Mouse (Mus musculus): ENCODE measurements at regions not wholly inside any gene's neighbourhood (a gene's known extent, or its start where the extent isn't known, plus 50 kb on each side); places are given as distances from the start of the nearest gene placed in this dataset.

DNA sequence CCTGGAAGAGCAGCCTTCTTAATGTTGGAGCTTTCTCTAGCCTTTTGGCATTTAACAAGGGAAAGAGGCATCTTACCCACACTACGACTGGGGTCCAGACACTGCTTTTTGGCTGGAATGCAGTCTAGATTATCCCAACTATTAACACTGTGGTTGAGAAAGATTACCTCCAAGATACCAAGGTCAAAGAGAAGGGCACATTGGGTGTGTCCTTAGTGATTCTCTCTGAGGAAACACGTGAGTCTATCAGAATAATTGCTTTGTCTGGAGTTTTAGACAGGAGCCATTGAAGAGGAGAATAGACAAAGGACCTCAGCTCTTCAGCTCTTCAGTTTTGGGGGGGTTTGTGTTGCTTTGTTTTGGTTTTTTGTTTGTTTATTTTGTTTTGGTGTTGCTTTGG is 234.0 kb upstream of the Mgmt start:
- DNase-seq (ENCODE audit: low spot score in 2 of 2), result no peak

DNA sequence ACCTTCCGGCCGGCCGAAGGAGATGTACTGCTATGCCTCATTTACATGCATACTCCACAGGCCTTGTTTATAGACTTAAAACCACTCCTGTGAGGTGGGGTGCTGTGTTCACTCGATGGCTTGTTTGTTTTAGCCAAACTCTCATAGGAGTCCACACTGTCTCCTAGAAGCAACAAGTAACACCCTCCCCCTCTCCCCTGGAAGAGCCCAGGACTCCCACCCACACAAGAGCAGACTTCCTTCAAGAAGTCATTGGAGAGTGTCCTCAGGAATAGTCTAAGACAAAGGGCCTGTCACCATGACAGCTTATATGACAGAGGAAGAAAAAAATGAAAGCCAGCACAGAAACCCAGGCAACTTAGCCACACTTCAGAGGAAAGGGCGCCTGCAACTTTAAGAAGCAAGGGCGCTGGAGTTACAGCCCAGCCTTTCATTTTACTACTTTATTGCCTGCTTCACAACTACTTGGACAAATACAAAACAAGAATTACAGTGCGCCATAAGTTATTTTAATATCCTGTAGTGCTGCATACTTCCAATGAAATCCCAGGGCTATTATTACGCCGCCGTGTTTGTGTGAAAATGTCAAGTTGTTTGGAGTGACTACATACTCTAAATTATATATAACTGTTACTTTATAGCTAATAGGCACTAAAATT is 229.9 kb upstream of the Mgmt start:
- DNase-seq (ENCODE audit: low spot score in 2 of 2), result no peak

DNA sequence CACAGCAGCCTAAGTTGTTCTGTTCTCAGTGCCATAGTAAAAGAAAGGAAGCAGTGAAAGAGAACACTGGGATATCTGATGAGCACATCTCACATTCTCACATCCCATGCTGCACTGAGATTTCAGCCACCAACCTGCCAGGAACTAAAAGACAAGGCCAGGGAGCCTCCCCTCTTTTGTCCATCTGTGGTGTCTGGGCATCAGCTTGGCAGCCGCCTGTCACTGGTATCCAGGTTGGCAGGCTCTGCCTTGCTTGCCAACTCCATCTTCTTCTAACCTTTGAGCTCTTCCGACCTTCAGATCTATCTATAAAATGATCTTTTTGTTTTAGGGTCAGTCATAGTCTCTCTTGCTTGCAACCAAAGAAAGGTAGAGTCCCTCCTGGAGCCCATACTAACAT is 228.5 kb upstream of the Mgmt start:
- DNase-seq (ENCODE audit: low spot score in 2 of 2), result no peak

DNA sequence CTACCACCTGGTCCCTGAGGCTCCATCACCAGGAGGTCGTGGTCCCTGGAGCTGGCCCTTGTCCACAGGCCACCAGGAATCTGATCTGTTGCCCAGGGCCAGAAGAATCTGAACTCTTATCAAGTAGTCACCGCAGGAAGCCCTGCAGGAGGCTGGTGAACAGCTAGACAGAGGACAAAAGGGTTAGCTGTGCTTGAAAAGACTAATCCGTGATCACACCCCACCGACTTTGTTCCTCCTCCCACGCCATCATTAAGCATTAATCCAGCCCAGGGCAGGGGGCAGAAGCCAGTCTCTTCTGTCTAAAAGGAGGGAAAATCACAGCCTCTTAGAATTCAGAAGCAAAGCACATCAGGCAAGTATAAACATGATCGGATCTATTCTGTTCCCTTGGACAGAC is 227.7 kb upstream of the Mgmt start:
- DNase-seq (ENCODE audit: low spot score in 2 of 2), result no peak

DNA sequence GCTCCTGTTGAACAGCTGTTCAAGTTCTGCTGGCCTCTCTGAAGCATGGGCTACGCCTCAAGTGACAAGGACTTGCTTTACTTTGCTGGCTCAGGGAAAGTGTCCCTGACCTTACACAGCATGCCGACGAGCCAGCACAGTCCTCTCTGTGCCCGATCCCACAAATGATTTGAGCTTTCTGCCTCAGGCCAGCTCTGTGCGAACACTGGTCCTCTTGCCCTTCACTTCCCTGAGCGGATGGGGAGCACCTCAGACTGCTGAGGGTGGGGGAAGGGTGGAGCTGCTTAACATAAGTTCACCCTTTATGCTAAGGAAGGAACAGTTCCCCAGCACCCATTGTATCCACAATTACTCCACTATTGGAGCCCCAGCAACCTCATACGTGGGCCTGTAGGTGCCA is 223.7 kb upstream of the Mgmt start:
- DNase-seq (ENCODE audit: low spot score in 2 of 2), result no peak

DNA sequence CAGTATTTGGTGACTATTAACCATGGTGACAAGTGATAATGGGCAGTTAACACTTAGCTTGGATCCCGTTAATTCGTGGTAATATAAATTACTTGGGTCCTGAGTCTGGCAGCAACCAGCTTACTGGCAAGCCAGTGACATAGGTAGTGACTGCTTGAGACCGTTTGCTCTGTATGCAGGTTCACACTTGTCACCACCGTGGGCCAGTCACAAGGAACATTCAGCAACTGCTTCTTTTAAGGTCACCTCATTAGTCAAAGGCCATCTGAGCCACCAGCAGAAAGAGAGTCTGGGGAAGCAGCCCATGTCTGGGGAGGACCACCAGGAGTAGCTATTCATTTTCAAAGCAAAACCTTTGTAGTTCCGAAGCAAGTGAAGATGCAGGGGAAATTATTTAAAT is 220.3 kb upstream of the Mgmt start:
- no peak for DNase-seq (ENCODE audit: low spot score in 2 of 2)

DNA sequence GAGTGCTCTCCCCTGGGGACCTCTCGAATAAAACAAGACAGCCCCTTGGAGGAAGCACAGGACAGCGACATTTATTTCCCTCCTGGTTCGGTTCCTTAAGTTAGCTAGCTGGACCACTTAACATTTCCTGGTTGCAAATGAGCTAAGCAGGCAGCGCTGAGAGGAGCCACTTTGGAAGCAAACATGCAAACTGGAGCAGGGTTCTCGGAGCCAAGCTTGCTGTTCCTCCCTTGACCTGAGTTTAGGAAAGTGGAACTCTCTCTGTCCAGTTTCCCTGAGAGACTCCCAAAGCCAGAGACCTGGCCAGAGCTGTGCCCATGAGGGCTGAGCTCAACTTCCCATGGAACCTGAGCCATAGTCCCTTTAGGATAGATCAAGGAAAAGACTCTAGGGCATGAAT is 219.4 kb upstream of the Mgmt start:
- peak in 1 of 2 experiments; percentile 28 for DNase-seq (ENCODE audit: low spot score in 2 of 2)

DNA sequence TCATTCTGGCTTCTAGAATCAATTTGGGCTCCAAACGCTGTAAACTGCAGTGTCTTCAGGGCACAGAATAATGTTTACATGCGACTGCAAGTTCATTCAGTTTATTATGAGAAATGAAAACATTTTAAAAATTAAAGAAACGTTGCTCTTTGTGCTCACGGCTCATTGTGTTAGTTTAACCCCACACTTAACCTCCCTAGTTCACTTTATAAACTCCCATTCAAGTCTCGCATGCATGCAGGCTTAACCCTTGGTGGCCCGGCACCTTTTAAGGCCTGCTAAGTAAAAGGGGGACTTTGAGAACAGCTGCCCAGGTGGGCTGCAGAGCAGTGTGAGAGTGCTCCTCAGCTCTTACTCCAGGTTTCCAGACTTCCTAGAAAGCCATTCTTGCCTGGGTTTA is 218.3 kb upstream of the Mgmt start:
- DNase-seq (ENCODE audit: low spot score in 2 of 2), result no peak

DNA sequence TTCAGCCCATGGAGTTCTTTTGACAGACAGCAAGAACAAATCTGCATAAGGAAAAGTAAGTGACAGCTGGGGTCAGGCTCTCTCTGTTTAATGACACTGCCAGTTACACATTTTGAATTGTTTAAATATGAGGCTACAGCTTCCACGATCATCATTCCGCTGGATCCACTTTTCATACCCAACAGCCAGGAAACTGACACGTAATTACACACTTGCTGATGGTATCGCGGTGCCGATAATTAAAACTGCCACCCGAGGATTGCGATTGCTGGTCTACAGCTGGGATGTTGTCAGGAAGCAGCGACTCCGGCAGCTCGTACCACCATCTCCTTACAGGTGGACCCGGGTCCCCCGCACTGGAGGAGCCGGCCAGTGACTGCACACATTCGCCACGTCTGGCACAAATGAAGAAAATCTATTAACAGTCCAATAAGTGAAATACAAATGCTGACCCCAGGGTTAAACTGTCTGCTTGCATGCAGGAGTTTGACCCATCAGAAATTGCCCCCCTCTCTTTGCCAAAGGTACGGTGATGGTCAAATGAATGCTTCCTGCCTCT is 217.3 kb upstream of the Mgmt start:
- DNase-seq (ENCODE audit: low spot score in 2 of 2), result no peak

DNA sequence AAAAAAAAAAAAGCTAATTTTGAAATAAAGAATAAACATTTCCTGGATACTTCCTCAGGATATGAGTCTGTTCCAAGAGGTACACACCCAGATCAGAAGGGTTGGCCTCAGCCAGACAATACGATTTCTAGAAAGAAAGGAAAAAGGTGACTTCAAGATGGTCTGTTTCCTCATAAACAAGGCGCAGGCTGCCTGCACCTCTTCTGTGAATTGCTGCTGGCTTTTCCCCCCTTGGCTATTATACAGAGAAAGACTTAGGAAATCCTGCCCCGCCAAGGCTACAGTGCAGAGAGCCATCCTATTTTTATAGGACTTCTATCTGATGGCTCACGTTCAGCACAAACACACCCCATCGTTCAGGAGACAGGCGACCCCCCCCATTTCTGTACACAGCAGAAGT is 204.8 kb upstream of the Mgmt start:
- peak; percentile 59 to 82 for DNase-seq (ENCODE audit: low spot score in 2 of 2)

DNA sequence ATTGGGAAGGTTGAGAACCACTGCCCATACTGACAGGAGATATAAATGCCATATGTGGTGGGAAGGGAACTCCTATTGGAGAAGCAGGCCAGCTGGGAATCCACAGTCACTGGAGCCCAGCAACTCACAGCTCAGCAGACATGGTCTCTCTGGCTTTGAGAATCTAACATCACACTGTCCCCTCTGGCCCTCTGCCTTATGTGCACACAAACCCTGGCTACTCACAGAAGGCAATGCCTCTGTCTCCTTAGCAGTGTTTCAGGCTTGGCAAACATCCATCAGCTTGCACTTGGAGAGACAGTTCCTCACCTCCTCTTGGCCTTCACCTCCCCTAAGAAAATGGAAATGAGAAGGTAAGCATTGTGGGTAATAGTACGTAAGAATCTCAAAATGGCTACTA is 188.2 kb upstream of the Mgmt start:
- DNase-seq (ENCODE audit: low spot score in 2 of 2), result no peak

DNA sequence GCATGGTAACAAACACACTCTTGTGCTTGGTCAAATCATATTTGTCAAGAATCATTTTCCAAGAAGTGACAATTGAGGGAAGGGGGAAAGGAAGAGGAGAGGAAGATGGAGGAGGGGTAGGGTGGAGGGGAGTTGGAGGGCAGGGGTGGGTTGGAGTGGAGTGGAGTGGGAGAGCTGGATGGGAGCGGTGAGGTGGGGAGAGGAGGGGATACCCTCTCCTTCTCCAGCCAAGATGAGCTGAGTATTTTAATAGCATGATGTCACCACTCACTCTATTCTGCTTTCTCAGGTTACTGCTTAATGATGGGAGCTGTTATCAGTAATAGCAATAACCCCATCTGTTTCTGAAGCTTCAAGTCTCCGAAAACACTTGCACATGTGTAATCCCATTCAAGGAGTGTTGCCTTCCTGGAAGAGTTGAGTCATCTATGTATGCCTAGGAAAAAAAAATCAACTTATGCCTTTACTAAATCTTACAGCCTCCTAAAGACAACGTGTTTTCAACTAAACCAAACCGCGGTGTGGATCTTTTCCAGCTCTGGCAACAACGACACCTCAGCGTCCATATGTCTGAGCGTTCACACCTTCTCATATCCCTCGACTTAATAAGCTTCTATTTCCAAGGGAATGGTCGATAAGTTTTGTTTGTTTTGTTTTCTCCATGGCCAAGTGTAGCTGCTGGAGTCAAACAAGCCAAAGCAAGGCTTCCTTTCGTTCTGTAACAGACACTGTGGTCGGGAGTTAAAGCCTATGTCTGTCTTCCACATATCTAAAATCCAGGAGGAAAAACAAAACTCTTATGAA is 187.0 kb upstream of the Mgmt start:
- no peak for DNase-seq (ENCODE audit: low spot score in 2 of 2)

DNA sequence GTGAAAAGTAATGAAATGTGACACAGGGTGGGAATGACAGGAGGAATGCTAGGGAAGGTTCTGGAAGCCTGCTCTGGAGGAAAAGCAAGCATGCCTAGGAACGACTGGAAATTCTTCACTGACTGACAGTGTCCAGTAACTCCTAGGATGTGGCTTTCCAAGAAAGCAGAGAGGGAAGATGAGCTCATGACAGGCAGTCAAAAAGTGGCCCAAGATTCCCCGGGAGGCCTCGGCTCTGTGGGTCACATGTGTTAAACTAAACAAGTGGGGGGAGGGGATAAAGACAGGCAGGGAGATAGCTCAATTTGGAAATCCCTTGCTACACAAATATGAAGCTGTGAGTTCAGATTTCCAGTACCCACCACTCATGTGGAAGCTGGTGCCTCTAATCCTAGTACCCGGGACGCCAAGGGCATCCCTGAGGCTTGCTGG is 186.4 kb upstream of the Mgmt start:
- no peak for DNase-seq (ENCODE audit: low spot score in 2 of 2)

DNA sequence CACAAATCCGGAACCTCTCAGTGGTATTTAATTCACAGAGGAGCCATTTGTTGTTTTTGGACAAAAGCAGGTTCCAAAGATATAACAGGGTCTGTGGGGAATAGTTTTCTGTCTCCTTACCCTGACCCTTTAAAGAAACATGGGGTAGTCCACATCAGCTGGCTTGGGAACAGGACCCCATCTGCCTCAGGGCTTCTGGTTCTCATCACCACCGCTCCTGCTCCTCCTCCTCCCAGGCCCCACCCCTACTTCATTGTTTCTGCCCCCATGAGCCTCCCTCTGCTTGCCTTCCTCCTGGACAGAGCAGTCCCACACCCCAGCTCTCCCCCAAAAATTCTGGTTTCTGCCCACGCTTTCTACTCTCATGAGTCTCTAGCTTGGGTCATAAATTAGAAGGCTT is 183.8 kb upstream of the Mgmt start:
- DNase-seq (ENCODE audit: low spot score in 2 of 2), result peak; percentile 61 to 78

DNA sequence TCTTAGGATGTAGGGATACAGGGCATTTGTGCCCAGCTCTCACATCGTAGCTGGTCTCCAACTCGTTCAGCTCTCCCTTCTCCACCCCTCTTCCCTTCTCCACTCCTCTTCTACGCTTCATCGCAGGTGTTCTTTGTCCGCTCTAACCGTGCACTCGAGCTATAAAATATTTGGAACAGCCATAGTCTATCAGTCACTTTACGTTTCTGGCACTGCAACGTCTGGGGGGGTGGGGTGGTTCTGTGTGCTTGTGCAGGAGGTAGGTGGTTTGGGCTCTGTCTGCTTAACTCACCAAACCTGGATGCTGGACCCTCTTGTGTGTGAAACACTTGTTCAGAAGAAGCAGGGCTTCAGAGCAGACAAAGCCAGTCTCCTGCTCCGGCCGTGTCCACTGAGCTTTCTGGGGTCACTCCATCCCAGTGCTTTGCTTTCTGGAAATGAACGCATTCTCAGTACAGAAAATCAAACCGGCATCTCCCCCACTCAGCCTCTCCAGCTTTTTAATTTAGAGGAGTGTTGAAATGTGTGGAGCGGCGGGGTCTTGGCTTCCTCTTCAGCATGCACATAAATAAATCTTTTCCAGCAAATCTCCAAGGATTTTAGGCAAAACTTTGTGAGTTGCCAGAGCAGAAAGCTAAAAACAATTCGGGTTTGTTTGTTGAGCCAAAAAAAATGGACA is 181.3 kb upstream of the Mgmt start:
- peak; percentile 59 to 65 for DNase-seq (ENCODE audit: low spot score in 2 of 2)

DNA sequence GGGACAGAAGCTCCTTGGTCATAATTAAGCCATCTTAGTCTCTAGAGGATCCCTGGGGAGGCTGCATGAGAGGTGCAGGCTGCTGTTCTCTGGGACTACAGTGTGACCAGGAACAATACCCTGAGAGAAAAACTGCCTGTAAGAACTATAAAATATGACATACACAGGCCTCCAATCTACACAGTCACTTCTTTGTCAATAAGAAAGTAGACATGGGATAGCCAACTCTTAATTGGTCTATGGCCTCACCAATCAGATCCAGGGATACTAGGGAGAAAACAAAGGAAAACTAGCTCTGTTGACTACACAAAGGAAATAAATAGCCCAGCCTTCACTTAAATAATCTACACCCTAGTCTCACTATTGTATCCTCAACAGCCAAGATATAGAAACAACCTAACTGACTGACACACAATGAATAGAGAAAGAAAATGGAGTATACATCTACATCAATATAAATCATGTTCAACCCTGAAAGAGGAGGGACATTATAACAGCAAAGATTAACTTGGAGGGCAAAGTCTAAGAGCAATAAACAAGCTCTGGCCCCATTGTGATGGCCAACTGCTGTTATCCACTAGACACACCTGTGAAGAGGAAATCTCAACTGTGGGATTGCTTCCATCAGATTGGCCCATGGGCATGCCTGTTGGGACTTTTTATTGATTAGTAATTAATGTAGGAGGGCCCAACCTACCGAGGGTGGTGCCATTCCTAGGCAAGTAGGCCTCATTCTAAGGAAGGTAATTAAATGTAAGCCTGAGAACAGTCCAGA is 166.6 kb upstream of the Mgmt start:
- no peak for DNase-seq (ENCODE audit: low spot score in 2 of 2)

DNA sequence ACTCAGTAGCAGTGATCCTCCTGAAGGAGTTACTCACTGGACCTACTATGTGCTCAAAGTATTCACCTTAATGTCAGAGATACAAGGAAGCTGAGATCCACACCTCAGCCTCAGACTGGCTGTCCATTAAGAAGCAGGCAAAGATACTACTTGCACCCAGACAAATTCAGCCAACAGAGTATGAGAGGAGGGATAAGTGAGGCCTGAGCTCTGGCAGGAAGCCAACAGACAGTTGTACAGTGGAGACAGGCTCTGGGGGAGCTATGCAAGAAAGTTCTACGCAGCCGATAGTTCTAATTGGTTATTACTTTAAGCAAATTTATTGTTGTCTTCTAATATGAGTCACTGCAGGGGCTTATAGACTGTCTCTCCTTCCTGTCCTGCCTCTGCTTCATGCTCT is 152.2 kb upstream of the Mgmt start:
- DNase-seq (ENCODE audit: low spot score in 2 of 2), result no peak

DNA sequence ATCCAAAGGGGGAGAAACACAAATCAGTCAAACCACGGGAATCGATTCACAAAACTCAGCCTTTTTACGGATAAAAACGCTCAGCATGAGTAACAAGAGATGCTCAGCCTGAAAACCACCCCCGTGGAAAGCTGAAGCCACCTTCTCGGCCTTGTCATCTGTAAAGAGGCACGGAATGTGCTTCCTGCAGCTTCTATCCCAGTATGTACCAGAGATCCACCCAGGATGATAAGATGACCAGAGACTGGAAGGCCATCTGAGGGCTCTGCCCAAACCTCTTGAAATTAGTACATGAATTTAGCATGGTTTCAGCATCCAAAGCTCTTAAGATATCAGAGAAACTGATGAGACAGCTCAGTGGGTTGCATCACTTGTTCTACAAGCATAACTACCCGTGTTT is 149.0 kb upstream of the Mgmt start:
- DNase-seq (ENCODE audit: low spot score in 2 of 2), result no peak

DNA sequence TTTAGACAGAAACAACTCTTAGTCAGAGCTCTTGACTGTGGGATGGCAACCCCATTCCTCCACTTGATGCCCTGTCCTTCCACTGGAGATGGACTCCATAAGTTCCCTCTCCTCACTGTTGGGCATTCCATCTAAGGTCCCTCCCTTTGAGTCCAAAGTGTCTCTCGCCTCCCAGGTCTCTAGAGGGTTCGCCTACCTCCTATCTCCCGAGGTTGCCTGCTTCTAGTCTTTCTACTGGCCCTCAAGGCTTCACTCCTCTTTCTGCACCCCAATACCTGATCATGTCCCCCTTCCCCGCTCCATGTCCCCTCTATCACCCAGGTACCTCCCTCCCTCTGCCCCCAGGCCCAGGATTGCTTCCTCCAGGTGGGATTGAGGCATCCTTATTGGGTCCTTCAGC is 142.9 kb upstream of the Mgmt start:
- DNase-seq (ENCODE audit: low spot score in 2 of 2), result no peak

DNA sequence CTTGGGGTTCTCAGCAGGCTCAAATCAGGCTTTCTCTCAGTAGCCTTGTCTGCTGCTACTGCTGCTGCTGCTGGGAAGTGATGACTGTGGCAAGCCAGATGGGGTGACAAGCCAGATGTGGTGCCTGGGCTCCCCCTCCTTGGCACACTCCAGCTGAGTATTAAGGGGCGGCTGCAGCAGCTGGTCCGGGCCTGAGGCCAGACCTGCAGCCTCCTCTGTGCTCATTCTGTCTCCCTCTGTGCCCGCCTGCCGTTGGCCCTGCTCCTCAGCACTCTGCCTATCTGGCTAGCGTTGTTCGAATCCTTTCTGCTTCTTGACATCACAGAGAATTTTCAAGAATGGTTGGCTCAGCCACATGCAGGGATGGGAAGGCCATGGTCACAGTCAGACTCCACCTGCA is 139.6 kb upstream of the Mgmt start:
- no peak for DNase-seq (ENCODE audit: low spot score in 2 of 2)

DNA sequence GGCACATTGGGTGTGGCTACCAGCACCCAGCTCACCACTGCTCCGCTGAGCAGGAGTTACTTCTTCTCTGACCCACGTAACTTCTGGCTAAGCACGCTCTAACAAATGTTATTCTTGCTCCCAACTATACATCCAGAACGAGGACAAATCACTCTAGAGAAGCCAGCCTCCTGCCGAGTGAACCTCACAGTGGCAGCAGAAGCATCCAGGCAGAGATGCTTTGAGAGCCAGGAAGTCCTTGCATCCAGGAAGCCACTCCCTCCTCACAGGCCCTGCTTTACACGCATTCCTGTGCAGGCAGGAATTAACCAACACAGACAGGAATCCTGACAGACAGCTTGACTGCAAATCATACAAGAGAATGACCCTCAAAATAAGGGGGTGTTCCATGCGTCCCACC is 129.4 kb upstream of the Mgmt start:
- no peak for DNase-seq (ENCODE audit: low spot score in 2 of 2)

DNA sequence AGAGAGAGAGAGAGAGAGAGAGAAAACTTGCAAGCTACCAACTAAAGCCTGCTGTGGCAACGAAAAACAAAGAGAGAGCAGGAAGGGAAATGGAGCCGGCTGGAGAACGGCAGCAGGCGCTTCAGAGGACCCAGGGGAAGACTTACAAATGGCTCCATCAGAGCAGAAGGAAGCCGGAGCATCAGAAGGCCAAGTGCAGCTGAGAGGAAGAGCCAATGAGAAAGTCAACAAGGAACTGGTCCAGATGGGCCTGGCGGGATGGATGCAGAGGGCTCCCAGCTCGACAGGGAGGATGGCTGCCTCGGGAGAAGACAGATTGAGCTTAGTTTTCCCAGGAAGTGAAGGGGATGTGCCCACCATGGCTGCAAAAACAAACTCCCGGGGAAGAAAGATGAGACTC is 127.2 kb upstream of the Mgmt start:
- DNase-seq (ENCODE audit: low spot score in 2 of 2), result peak; percentile 15 to 39
